Mouse (Mus musculus): ENCODE measurements around the gene Abca8b. TPM values are rescaled to one million over a fixed set of nuclear protein-coding genes. Genes with fewer than 3 reads are reported as not detected.

Gene Abca8b
- polyA plus RNA-seq, 1 experiment from 2014 or later = 3.4 TPM

Other genes with a start within 250 kb of the Abca8b start
- gene 1700012B07Rik, start 167.8 kb downstream of the Abca8b start, polyA plus RNA-seq (2014; fragmentation: Nextera tagmentation; extraction: Ambion mirVana) = not detected in 2 replicates
- gene Abca8a, start 100.1 kb upstream of the Abca8b start, polyA plus RNA-seq (2014; fragmentation: Nextera tagmentation; extraction: Ambion mirVana) = 13.1 and 17.9 TPM in 2 replicates
- 18.2 and 18.8 TPM in 2 replicates for gene Abca9, start 172.4 kb upstream of the Abca8b start, polyA plus RNA-seq (2014; fragmentation: Nextera tagmentation; extraction: Ambion mirVana)

Measured in embryonic facial prominence, embryonic 14.5 days (tissue).